Mouse (Mus musculus) embryonic fibroblast, embryonic 13.5 days (primary cell): ENCODE results near the gene Krr1.

ENCODE experiments used
- CTCF ChIP-seq: IDR thresholded peaks from 2 replicates; pipeline ENCODE4 v1.5.1; 2011; ENCODE audit warnings: mild to moderate bottlenecking, control low read depth, low read length, moderate library complexity, borderline replicate concordance; ENCODE audit not compliant: insufficient read depth
- POLR2A ChIP-seq: IDR thresholded peaks from 2 replicates; pipeline ENCODE4 v1.6.1; 2011; ENCODE audit warnings: low read depth, mild to moderate bottlenecking, control low read depth, low read length, moderate library complexity

DNA sequence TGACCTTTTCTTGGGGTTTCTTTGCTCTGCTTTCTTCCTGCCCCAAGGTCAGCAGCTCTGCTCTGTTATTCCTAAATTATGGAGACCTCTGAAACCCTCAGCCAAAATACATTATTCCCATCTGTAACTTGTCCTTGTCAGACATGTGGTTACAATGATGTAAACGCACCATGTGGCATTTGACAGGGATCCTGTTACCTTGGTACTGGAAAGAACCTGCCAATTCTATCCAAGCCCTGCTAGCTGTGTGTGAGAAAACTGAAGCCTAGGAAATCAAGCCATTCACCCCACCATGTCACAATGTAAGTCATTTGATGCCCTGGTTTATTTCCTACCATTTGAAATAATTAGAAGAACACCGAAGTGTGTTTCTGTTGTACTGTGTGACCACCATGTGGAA is 16.6 kb upstream of the Krr1 start:
- TF ChIP-seq CTCF, result no peak
- no peak for TF ChIP-seq POLR2A
